Mouse (Mus musculus) testis, adult 2 months (tissue): Measurements from ENCODE around the gene Cx3cr1.

Source experiments
- CTCF ChIP-seq: fragments of 200-500 bp; IDR thresholded peaks from 2 replicates; pipeline ENCODE4 v1.5.1; 2012; ENCODE audit warnings: low read depth, mild to moderate bottlenecking, inconsistent platforms, low read length, moderate library complexity; ENCODE audit not compliant: control insufficient read depth, insufficient read depth, insufficient replicate concordance
- POLR2A ChIP-seq: fragments of 200-500 bp; IDR thresholded peaks from 2 replicates; pipeline ENCODE4 v1.6.1; 2012; ENCODE audit warnings: low read depth, mild to moderate bottlenecking, inconsistent platforms, low read length, moderate library complexity; ENCODE audit not compliant: control insufficient read depth

DNA sequence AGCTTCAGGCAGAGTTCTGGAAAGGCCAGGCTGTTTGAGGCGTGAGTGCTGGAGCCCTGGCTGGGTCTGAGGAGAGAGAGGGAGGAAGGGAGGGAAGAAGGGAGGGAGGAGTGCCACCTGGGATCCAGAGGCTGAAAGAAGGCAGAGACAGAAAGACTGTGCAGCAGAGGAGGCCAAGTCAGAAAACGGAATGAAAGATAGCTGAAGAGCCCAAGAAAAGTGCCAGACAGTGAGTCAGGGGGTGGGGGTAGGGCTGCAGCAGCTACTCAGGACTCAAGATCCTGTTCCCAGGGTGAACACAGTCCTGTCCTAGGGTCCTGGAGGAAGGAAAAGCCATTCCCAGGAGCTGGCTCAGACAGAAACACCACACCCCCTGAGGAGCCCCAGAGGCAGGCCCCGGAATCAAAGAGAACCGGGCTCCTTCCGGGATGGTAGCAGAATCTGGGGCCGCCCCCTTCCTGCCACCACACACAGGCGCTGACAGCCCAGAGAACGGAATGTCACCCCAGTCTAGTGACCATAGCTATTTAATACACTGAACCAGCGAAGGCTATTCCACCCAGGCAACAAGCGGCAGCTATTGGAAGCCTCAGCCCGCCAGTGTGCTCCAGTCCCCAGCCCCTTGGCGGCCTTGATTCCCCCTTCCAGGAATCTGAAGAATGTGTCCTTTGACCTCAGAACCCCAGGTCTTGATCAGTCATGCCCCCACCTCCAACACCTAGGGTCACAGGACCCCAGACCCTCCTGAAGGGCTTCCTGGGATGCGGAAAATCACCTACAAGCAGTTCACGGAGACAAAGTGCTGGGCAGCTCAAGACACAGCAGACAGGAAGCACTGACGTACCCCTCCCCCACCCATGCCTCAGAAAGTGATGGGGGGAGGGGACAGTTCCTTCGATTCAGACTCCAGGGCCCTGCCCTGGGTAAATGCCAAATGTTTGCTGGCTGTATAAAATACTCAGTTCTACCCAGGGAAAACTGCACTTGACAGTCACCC lies 88.2 kb downstream of the Cx3cr1 start:
- no peak for TF ChIP-seq POLR2A
- no peak for TF ChIP-seq CTCF
